Mouse (Mus musculus): ENCODE results near the gene Tbc1d8. TPM values are rescaled to one million over a fixed set of nuclear protein-coding genes. Genes with fewer than 3 reads are reported as not detected.
A peak's percentile ranks its signal among the peaks of the same experiment; 100 is the strongest.

Tbc1d8 gene
- total and polyA plus RNA-seq, 3 experiments = 1.5 to 2.4 TPM; not detected in 1

DNA sequence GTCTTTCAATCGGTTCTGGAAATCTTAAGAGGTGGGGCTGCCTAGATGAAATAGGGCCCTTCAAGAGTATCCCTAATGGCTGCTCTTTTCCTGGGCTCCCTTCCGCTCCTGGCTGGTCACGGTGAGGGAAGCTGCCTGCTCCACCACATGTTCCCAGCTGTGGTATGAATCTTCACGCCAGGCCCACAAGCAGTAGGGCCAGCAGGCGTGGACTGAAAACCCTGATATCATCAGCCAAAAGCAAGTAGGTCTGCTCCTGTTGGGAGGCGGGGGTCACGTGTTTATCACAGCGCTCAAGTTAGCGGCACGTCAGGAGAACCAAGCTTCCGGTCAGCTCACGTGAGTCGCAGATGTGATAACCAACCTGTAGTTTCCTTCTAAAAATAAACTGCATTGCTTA is 12.0 kb downstream of the Tbc1d8 start:
- H3K79me2 ChIP-seq (ENCODE audit: control insufficient read depth, insufficient read depth, low read length, poor library complexity) = no peaks in the 10 kb centered on the region
- no peak overlapping the region for H3K4me3 ChIP-seq (ENCODE audit: control insufficient read depth in 1 of 2, insufficient read depth in 1 of 2, low read depth in 2 of 2, low read length in 2 of 2)
- no peak for TF ChIP-seq MAZ (IDR thresholded peaks at IDR 0.05; ENCODE audit: low read depth, low read length)
- TF ChIP-seq ZKSCAN1 (IDR thresholded peaks at IDR 0.05; ENCODE audit: low read depth, low read length) = no peak
- TF ChIP-seq TCF12 (IDR thresholded peaks at IDR 0.05; ENCODE audit: low read depth, low read length) = no peak
- TF ChIP-seq USF2 (IDR thresholded peaks at IDR 0.05; ENCODE audit: borderline replicate concordance in 1 of 2, insufficient read depth in 1 of 2, low read depth in 1 of 2, low read length in 2 of 2) = no peak
- TF ChIP-seq USF1 (IDR thresholded peaks at IDR 0.05; ENCODE audit: low read depth, low read length) = no peak
- TF ChIP-seq ZC3H11A (IDR thresholded peaks at IDR 0.05; ENCODE audit: low read depth, low read length) = no peak
- TF ChIP-seq ETS1 (IDR thresholded peaks at IDR 0.05; ENCODE audit: low read depth, low read length) = no peak
- TF ChIP-seq ZNF384 (IDR thresholded peaks at IDR 0.05; ENCODE audit: low read depth, low read length) = no peak
- no peak for TF ChIP-seq EP300 (IDR thresholded peaks at IDR 0.05; ENCODE audit: low read depth in 1 of 2, low read length in 2 of 2)
- H3K27ac ChIP-seq (ENCODE audit: control insufficient read depth, low read depth, low read length) = no peak overlapping the region
- H3K9me3 ChIP-seq (replicated peaks; ENCODE audit: insufficient read depth, low read length) = no peaks in the 10 kb centered on the region
- 0 out of 4 replicates have a peak, but pooled peaks cover 0 to 1% of the 10 kb centered on the region in 2 experiments for H3K4me1 ChIP-seq (ENCODE audit: control insufficient read depth in 1 of 2, insufficient read depth in 2 of 2, low read length in 2 of 2)
- H3K36me3 ChIP-seq (ENCODE audit: control insufficient read depth in 1 of 2, insufficient read depth in 2 of 2, low read length in 2 of 2) = no peaks in the 10 kb centered on the region
- no peak for DNase-seq (ENCODE audit: low read depth, low spot score)
- no peak overlapping the region for H3K9ac ChIP-seq (ENCODE audit: control insufficient read depth, low read depth, low read length, poor library complexity, severe bottlenecking)
- no peaks in the 10 kb centered on the region for H3K27me3 ChIP-seq (ENCODE audit: control insufficient read depth in 1 of 2, insufficient read depth in 2 of 2, low read length in 2 of 2)

DNA sequence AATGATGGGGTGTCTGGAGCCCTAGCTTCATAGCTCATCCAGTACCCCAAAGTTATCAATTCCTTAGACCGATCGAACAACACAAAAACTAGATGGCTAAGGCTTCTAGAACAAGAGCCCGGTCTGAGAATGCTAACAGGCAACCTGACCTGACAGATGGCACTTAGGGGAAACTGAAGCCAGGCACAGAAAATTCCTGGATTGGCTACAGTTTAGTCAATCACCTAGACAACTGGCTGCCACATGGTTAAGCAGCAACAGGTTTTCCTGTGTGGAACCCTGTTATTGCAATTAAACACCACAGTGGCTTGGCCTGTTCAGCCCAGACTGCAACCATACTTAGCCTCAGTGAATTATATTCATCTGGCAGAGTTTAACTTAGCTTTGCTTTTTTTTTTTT is 13.8 kb downstream of the Tbc1d8 start:
- H3K4me3 ChIP-seq (ENCODE audit: control insufficient read depth in 1 of 2, insufficient read depth in 1 of 2, low read depth in 2 of 2, low read length in 2 of 2) = no peak overlapping the region
- no peaks in the 10 kb centered on the region for H3K9me3 ChIP-seq (replicated peaks; ENCODE audit: insufficient read depth, low read length)
- no peaks in the 10 kb centered on the region for H3K27me3 ChIP-seq (ENCODE audit: control insufficient read depth in 1 of 2, insufficient read depth in 2 of 2, low read length in 2 of 2)
- no peak for TF ChIP-seq RCOR1 (IDR thresholded peaks at IDR 0.05; ENCODE audit: low read depth, low read length)
- 0 out of 2 replicates have a peak, but pooled peaks have one; percentile 12 for TF ChIP-seq ZNF384 (IDR thresholded peaks at IDR 0.05; ENCODE audit: low read depth, low read length)
- no peak overlapping the region for H3K27ac ChIP-seq (ENCODE audit: control insufficient read depth, low read depth, low read length)
- H3K4me1 ChIP-seq (ENCODE audit: control insufficient read depth in 1 of 2, insufficient read depth in 2 of 2, low read length in 2 of 2) = peaks cover 11 to 14% of the 10 kb centered on the region in 2 experiments
- no peaks in the 10 kb centered on the region for H3K79me2 ChIP-seq (ENCODE audit: control insufficient read depth, insufficient read depth, low read length, poor library complexity)
- no peak overlapping the region for H3K9ac ChIP-seq (ENCODE audit: control insufficient read depth, low read depth, low read length, poor library complexity, severe bottlenecking)
- peaks cover 0 to 11% of the 10 kb centered on the region in 2 experiments; a peak in 2 of 4 replicates for H3K36me3 ChIP-seq (ENCODE audit: control insufficient read depth in 1 of 2, insufficient read depth in 2 of 2, low read length in 2 of 2)
- no peak for DNase-seq (ENCODE audit: low read depth, low spot score)

DNA sequence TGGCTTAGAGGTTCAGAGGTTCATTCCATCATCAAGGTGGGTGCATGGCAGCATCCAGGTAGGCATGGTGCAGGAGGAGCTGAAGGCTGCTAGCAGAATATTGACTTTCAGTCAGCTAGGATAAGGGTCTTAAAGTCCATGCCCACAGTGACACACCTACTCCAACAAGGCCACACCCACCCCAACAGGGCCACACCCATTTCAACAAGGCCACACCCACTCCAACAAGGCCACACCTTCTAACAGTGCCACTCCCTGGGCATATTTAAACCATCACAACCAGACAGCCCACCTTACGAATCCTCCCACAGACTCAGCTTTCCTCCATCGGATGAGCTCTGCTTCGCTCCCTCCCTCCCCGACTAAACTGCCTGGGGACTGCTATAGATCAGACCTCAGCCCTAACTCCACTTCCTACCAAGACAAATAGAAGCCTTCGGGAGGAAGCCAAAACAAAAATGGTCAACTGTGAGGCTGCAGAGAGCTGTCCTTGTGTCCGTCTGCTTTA is 15.6 kb downstream of the Tbc1d8 start:
- peaks cover 13 to 18% of the 10 kb centered on the region in 2 experiments for H3K4me1 ChIP-seq (ENCODE audit: control insufficient read depth in 1 of 2, insufficient read depth in 2 of 2, low read length in 2 of 2)

More for the DNA sequence above, 15.6 kb downstream of the Tbc1d8 start:
- H3K9ac ChIP-seq (ENCODE audit: control insufficient read depth, low read depth, low read length, poor library complexity, severe bottlenecking) = no peak overlapping the region
- no peak for DNase-seq (ENCODE audit: low read depth, low spot score)
- peaks cover 0 to 11% of the 10 kb centered on the region in 2 experiments; a peak in 2 of 4 replicates for H3K36me3 ChIP-seq (ENCODE audit: control insufficient read depth in 1 of 2, insufficient read depth in 2 of 2, low read length in 2 of 2)
- no peaks in the 10 kb centered on the region for H3K79me2 ChIP-seq (ENCODE audit: control insufficient read depth, insufficient read depth, low read length, poor library complexity)
- no peaks in the 10 kb centered on the region for H3K27me3 ChIP-seq (ENCODE audit: control insufficient read depth in 1 of 2, insufficient read depth in 2 of 2, low read length in 2 of 2)
- H3K9me3 ChIP-seq (replicated peaks; ENCODE audit: insufficient read depth, low read length) = no peaks in the 10 kb centered on the region
- no peak overlapping the region for H3K27ac ChIP-seq (ENCODE audit: control insufficient read depth, low read depth, low read length)
- H3K4me3 ChIP-seq (ENCODE audit: control insufficient read depth in 1 of 2, insufficient read depth in 1 of 2, low read depth in 2 of 2, low read length in 2 of 2) = no peak overlapping the region
- TF ChIP-seq SIN3A (IDR thresholded peaks at IDR 0.05; ENCODE audit: low read length) (no peak), TCF12 (IDR thresholded peaks at IDR 0.05; ENCODE audit: low read depth, low read length) (no peak)
